Comparison of ENCODE assay signal across 8 mouse cellular contexts in the genomic region with DNA sequence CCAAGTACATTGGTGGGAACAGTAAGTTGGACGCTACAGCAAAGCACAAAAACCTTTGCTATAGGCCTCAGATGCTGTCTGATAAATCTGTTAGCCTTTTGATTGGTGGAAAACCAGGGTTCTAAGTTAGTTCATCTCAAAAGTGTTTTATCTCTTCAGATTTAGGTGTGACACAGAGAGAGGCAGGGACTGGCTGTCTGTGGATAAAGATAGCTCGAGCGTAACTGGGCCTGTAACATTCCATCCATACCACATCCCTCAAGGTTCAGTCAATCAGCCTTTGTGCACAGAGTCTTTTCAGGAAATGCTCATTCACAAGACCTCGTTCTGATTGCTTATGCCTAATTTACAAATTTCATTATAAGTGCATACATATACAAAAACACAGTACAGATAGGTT. TPM values are rescaled to one million over a fixed set of nuclear protein-coding genes. Genes with fewer than 3 reads are reported as not detected.
DNase-seq lines count a peak whose midpoint lies in the region; ATAC-seq and TF ChIP-seq lines count a peak whose summit lies in the region.
"Had no signal": no experiment of that assay in that cellular context is flagged by ENCODE, and none has a peak within 500 bp of the region (broad histone marks: within the 10 kb centered on the region; RNA-seq: fewer than 3 reads in every experiment).

No protein-coding gene starts in this region.

- peaks cover 5 to 19% of the 10 kb centered on the region in 2 experiments for H3K36me3 ChIP-seq in CH12.LX (replicated peaks in 1 of 2; ENCODE audit: control insufficient read depth in 1 of 2, insufficient read depth in 1 of 2, low read length in 1 of 2)
- no peaks in the 10 kb centered on the region for H3K36me3 ChIP-seq in forebrain, postnatal 0 days (ENCODE audit: insufficient read depth)
- H3K36me3 ChIP-seq in liver, embryonic 13.5 days: peaks cover 5% of the 10 kb centered on the region

- H3K4me1 ChIP-seq in CH12.LX (ENCODE audit: control insufficient read depth in 1 of 2, insufficient read depth in 2 of 2): peaks cover 0 to 53% of the 10 kb centered on the region in 2 experiments; a peak in 2 of 4 replicates
- peaks cover 23% of the 10 kb centered on the region; the same call in 1 of the 2 replicates for H3K4me1 ChIP-seq in forebrain, postnatal 0 days (ENCODE audit: insufficient read depth)
- H3K4me1 ChIP-seq in liver, embryonic 13.5 days (replicated peaks): peaks cover 77% of the 10 kb centered on the region

- TF ChIP-seq CTCF in CH12.LX (conservative IDR thresholded peaks at IDR 0.05 in 1 of 2, IDR thresholded peaks at IDR 0.05 in 1 of 2; ENCODE audit: low read depth in 2 of 2, low read length in 2 of 2): no peak
- TF ChIP-seq CTCF in forebrain, postnatal 0 days (IDR thresholded peaks at IDR 0.05; ENCODE audit: low read depth): no peak

- H3K79me2 ChIP-seq in CH12.LX (replicated peaks; ENCODE audit: control insufficient read depth, extremely low read depth, insufficient read depth, poor library complexity, severe bottlenecking): peaks cover 55% of the 10 kb centered on the region

- peak overlapping the region in 1 of 3 experiments; percentile 28 for H3K4me3 ChIP-seq in CH12.LX (replicated peaks in 1 of 3; ENCODE audit: low read depth in 2 of 3, low read length in 2 of 3, poor library complexity in 1 of 3)
- no peak overlapping the region for H3K4me3 ChIP-seq in forebrain, postnatal 0 days (ENCODE audit: low read depth, low read length)
- H3K4me3 ChIP-seq in liver, embryonic 13.5 days (replicated peaks): no peak overlapping the region
- H3K4me3 ChIP-seq: erythroblast, embryonic 14.5 days had no signal

- TF ChIP-seq RAD21 in CH12.LX (IDR thresholded peaks at IDR 0.05; ENCODE audit: low read depth, low read length): no peak

- in situ Hi-C loops in CH12.LX (cut with MboI; ENCODE audit: low pct_ligation_motif_present, low pct_unique_long_range_greater_than_20kb, low sequenced_read_pairs): no loop called here

- H3K9me3 ChIP-seq in CH12.LX (replicated peaks; ENCODE audit: low read length): no peaks in the 10 kb centered on the region
- H3K9me3 ChIP-seq in forebrain, postnatal 0 days (ENCODE audit: low read length): no peaks in the 10 kb centered on the region
- H3K9me3 ChIP-seq in liver, embryonic 13.5 days (replicated peaks): no peaks in the 10 kb centered on the region

- dilution Hi-C loops in CH12.LX (cut with MboI; ENCODE audit: extremely low pct_ligation_motif_present, extremely low pct_unique_long_range_greater_than_20kb, low sequenced_read_pairs): no loop called here

- peak overlapping the region; percentile 56; the same call in 1 of the 2 replicates for H3K9ac ChIP-seq in CH12.LX (ENCODE audit: insufficient read depth, low read depth)
- H3K9ac ChIP-seq in forebrain, postnatal 0 days: no peak overlapping the region
- H3K9ac ChIP-seq in liver, embryonic 13.5 days: no peak overlapping the region; the same call in 1 of the 2 replicates

- no peaks in the 10 kb centered on the region for H3K27me3 ChIP-seq in CH12.LX (replicated peaks)
- no peaks in the 10 kb centered on the region for H3K27me3 ChIP-seq in forebrain, postnatal 0 days (ENCODE audit: insufficient read depth, low read length)
- no peaks in the 10 kb centered on the region for H3K27me3 ChIP-seq in liver, embryonic 13.5 days

- TF ChIP-seq POLR2A in CH12.LX (IDR thresholded peaks at IDR 0.05; ENCODE audit: low read depth, low read length): no peak

- DNase-seq in 416B (ENCODE audit: low read depth) (peak; percentile 35), CH12.LX (ENCODE audit: extremely low read depth) (no peak), adipocyte (ENCODE audit: low spot score) (no peak)
- DNase-seq in forebrain, postnatal 0 days: no peak
- DNase-seq in liver, embryonic 13.5 days: peak; percentile 27
- DNase-seq in urinary bladder, postnatal 4 days (ENCODE audit: low spot score in 2 of 2): no peak
- no peak for DNase-seq in layer of hippocampus, adult 9-10 months (ENCODE audit: low spot score)

- peak overlapping the region; percentile 54; the same call in 1 of the 2 replicates for H3K4me2 ChIP-seq in CH12.LX (ENCODE audit: insufficient read depth, low read depth, poor library complexity, severe bottlenecking)
- peak overlapping the region; percentile 13; the same call in 1 of the 2 replicates for H3K4me2 ChIP-seq in forebrain, postnatal 0 days (ENCODE audit: low read depth)
- peak overlapping the region; percentile 29; the same call in 1 of the 2 replicates for H3K4me2 ChIP-seq in liver, embryonic 13.5 days

- no peak overlapping the region for H3K27ac ChIP-seq in CH12.LX (ENCODE audit: insufficient read depth, low read depth)
- no peak overlapping the region for H3K27ac ChIP-seq in forebrain, postnatal 0 days (ENCODE audit: low read depth, low read length)
- peak overlapping the region; percentile 64 for H3K27ac ChIP-seq in liver, embryonic 13.5 days

- ATAC-seq in forebrain, postnatal 0 days: no peak
- peak; percentile 21; the same call in 1 of the 2 replicates for ATAC-seq in liver, embryonic 13.5 days (ENCODE audit: low read depth)

- no peak for TF ChIP-seq EP300 in CH12.LX (IDR thresholded peaks at IDR 0.05; ENCODE audit: low read length)

- 15% methylated on average over 4 of the region's 4 CpGs for WGBS in forebrain, postnatal 0 days
- 14% methylated on average over 4 of the region's 4 CpGs for WGBS in liver, embryonic 13.5 days (ENCODE audit: insufficient replicate concordance)

TF ChIP-seq in CH12.LX, 34 proteins besides CTCF, POLR2A, EP300 and RAD21:
- TF ChIP-seq NELFE (IDR thresholded peaks at IDR 0.05; ENCODE audit: low read depth, low read length): no peak
- no peak for TF ChIP-seq USF1 (IDR thresholded peaks at IDR 0.05; ENCODE audit: low read depth, low read length)
- no peak; the same call in 1 of the 2 replicates for TF ChIP-seq SIN3A (IDR thresholded peaks at IDR 0.05; ENCODE audit: low read length)
- TF ChIP-seq TBP (conservative IDR thresholded peaks at IDR 0.05; ENCODE audit: low read depth, low read length): no peak
- no peak for TF ChIP-seq MXI1 (IDR thresholded peaks at IDR 0.05; ENCODE audit: low read depth, low read length)
- no peak for TF ChIP-seq NRF1 (IDR thresholded peaks at IDR 0.05; ENCODE audit: low read depth, low read length)

RNA-seq across cellular contexts. Expression of a gene that starts 3.4 kb away (rescaled TPM):
- total RNA-seq in CH12.LX (2012; rRNA removed) (10.2 and 10.3 TPM in 2 replicates), CH12.LX (2014; rRNA removed) (25.1 and 25.2 TPM in 2 replicates)
- 28.8 and 36.5 TPM in 2 replicates for polyA plus RNA-seq in CH12.LX (2012; ENCODE audit: insufficient read length, low read depth)
- 40.1 and 48.2 TPM in 2 replicates for total RNA-seq in forebrain, postnatal 0 days (2014; rRNA removed)
- 75.7 and 90.3 TPM in 2 replicates for polyA plus RNA-seq in forebrain, postnatal 0 days (2015; fragmentation: Nextera tagmentation; extraction: Ambion mirVana)
- 21.4 and 26.1 TPM in 2 replicates for polyA plus RNA-seq in liver, embryonic 13.5 days (2015; fragmentation: Nextera tagmentation; extraction: Ambion mirVana)

RNA-seq across cellular contexts. Expression of a gene that starts 43.1 kb away (rescaled TPM):
- total RNA-seq in CH12.LX (2012; rRNA removed): 0.04 and 0.08 TPM in 2 replicates
- total RNA-seq in CH12.LX (2014; rRNA removed): 0.07 TPM in 2 replicates
- not detected in 2 replicates for polyA plus RNA-seq in CH12.LX (2012; ENCODE audit: insufficient read length, low read depth)
- 0.15 and 0.67 TPM in 2 replicates for total RNA-seq in forebrain, postnatal 0 days (2014; rRNA removed)
- polyA plus RNA-seq in forebrain, postnatal 0 days (2015; fragmentation: Nextera tagmentation; extraction: Ambion mirVana): 0.21 and 0.29 TPM in 2 replicates
- 44.7 and 45.8 TPM in 2 replicates for polyA plus RNA-seq in liver, embryonic 13.5 days (2015; fragmentation: Nextera tagmentation; extraction: Ambion mirVana)

Comparison
In these comparisons a context has a peak if more than half of its experiments do, and no peak if none do; other contexts are left out.
1. DNase-seq: peak in 416B (single experiment) and liver, embryonic 13.5 days (single experiment); none in CH12.LX (single experiment), forebrain, postnatal 0 days (single experiment), adipocyte (single experiment), urinary bladder, postnatal 4 days (0 of 2) and layer of hippocampus, adult 9-10 months (single experiment).
2. RNA of a gene that starts 43.1 kb away (polyA plus RNA-seq): 44.7 to 45.8 TPM in liver, embryonic 13.5 days; not detected in CH12.LX and 0.21 to 0.29 TPM in forebrain, postnatal 0 days; every median in the first group is over 10 times any median in the second.
3. Peak in every context shown above with its lines, with median percentiles within 50 percentile points of each other: H3K4me2 ChIP-seq.